Mouse (Mus musculus): ENCODE measurements around the gene Hspb6.

DNA sequence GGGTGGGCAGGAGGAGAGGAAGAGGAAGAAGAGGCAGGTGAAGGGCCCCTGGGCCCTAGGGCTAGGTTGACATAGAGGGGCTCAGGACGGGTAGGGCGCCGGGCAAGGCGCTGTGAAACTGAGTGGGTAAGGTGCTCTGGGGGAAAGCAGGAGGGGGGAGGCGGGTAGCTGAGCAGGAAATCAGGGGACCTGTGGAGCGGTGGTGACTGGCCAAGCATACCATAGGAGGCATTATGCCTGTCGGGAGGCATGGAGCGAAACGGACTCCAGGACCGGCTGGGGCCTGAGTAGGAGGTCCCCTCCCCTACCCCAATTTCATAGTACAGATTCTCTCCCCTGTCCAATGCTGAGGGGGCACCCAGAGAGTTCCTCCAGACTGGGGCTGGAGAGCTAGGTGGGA is 29.1 kb upstream of the Hspb6 start:
- TF ChIP-seq POLR2A (IDR thresholded peaks at IDR 0.05; ENCODE audit: low read depth, low read length), result no peak
- TF ChIP-seq CTCF (conservative IDR thresholded peaks at IDR 0.05; ENCODE audit: insufficient read depth, insufficient read length, low read depth, low read length), result no peak
